Comparison of ENCODE assay signal across 1 mouse cellular context in genomic region chr16:8810399-8811127, GRCm38 (mm10).
TF ChIP-seq lines count a peak whose summit lies in the region.

No protein-coding gene starts in this region.

TF ChIP-seq in CH12.LX, 34 proteins besides CTCF, POLR2A, EP300 and RAD21 (continued from another document):
- TF ChIP-seq NELFE (IDR thresholded peaks at IDR 0.05; ENCODE audit: low read depth, low read length) (no peak), MXI1 (IDR thresholded peaks at IDR 0.05; ENCODE audit: low read depth, low read length) (peak; percentile 89), BHLHE40 (IDR thresholded peaks at IDR 0.05; ENCODE audit: low read depth, low read length) (peak; percentile 88), ETS1 (conservative IDR thresholded peaks at IDR 0.05; ENCODE audit: low read depth, low read length) (peak; percentile 95), PAX5 (IDR thresholded peaks at IDR 0.05; ENCODE audit: low read length) (no peak), GABPA (IDR thresholded peaks at IDR 0.05; ENCODE audit: insufficient replicate concordance, low read depth, low read length) (0 out of 2 replicates have a peak, but pooled peaks have one; percentile 26), SMC3 (IDR thresholded peaks at IDR 0.05; ENCODE audit: low read depth, low read length) (no peak), SIN3A (IDR thresholded peaks at IDR 0.05; ENCODE audit: low read length) (peak; percentile 76), JUND (conservative IDR thresholded peaks at IDR 0.05; ENCODE audit: low read depth, low read length) (peak; percentile 78), UBTF (IDR thresholded peaks at IDR 0.05; ENCODE audit: low read depth, low read length) (no peak), ZKSCAN1 (IDR thresholded peaks at IDR 0.05; ENCODE audit: borderline replicate concordance, low read depth, low read length) (no peak), TBP (conservative IDR thresholded peaks at IDR 0.05; ENCODE audit: low read depth, low read length) (0 out of 2 replicates have a peak, but pooled peaks have one; percentile 26), USF2 (conservative IDR thresholded peaks at IDR 0.05; ENCODE audit: low read depth, low read length) (peak; percentile 52; the same call in 1 of the 2 replicates), MEF2A (IDR thresholded peaks at IDR 0.05; ENCODE audit: borderline replicate concordance, low read depth, low read length) (peak; percentile 54; the same call in 1 of the 2 replicates), MAZ (IDR thresholded peaks at IDR 0.05; ENCODE audit: low read depth, low read length) (no peak), IRF4 (IDR thresholded peaks at IDR 0.05; ENCODE audit: low read depth, low read length) (0 out of 2 replicates have a peak, but pooled peaks have one; percentile 26), POLR2AphosphoS2 (IDR thresholded peaks at IDR 0.05; ENCODE audit: low read depth, low read length) (no peak), ZC3H11A (IDR thresholded peaks at IDR 0.05; ENCODE audit: low read depth, low read length) (no peak), RCOR1 (conservative IDR thresholded peaks at IDR 0.05; ENCODE audit: low read depth, low read length) (no peak), E2F4 (IDR thresholded peaks at IDR 0.05; ENCODE audit: insufficient replicate concordance, low read depth, low read length) (no peak), CHD2 (IDR thresholded peaks at IDR 0.05; ENCODE audit: low read length) (no peak), MAX (IDR thresholded peaks at IDR 0.05; ENCODE audit: low read length) (peak; percentile 90), KAT2A (IDR thresholded peaks at IDR 0.05; ENCODE audit: insufficient replicate concordance, low read length) (no peak), TCF12 (IDR thresholded peaks at IDR 0.05; ENCODE audit: low read depth, low read length) (peak; percentile 67; the same call in 1 of the 2 replicates), USF1 (IDR thresholded peaks at IDR 0.05; ENCODE audit: low read depth, low read length) (peak; percentile 69), CHD1 (IDR thresholded peaks at IDR 0.05; ENCODE audit: low read depth, low read length) (no peak)
